Mouse (Mus musculus): ENCODE measurements around the gene Stat2.

The Stat2 gene

GRCm38 (mm10) chr10:128338415-128338814 lies 68.1 kb downstream of the Stat2 start:
- no peak for DNase-seq (ENCODE audit: low spot score in 2 of 2)

GRCm38 (mm10) chr10:128338948-128339347 lies 68.6 kb downstream of the Stat2 start:
- DNase-seq (ENCODE audit: low spot score in 2 of 2), result no peak

GRCm38 (mm10) chr10:128340257-128340656 lies 69.9 kb downstream of the Stat2 start:
- DNase-seq (ENCODE audit: low spot score in 2 of 2), result no peak

Data from right cerebral cortex, adult 2 months (tissue).